In genomic region chr8:106338741-106339209, GRCm38 (mm10) we compare ENCODE assay signal across 8 mouse cellular contexts. TPM values are rescaled to one million over a fixed set of nuclear protein-coding genes. Genes with fewer than 3 reads are reported as not detected.
DNase-seq lines count a peak whose midpoint lies in the region; ATAC-seq and TF ChIP-seq lines count a peak whose summit lies in the region.

No protein-coding gene starts in this region.

- H3K4me2 ChIP-seq in kidney, postnatal 0 days (ENCODE audit: low read length): peak overlapping the region; percentile 53
- peak overlapping the region; percentile 68 for H3K4me2 ChIP-seq in embryonic facial prominence, embryonic 15.5 days (replicated peaks)
- peak overlapping the region; percentile 68 for H3K4me2 ChIP-seq in hindbrain, postnatal 0 days (ENCODE audit: low read depth, low read length)
- H3K4me2 ChIP-seq in stomach, embryonic 16.5 days (ENCODE audit: low read depth, low read length): peak overlapping the region; percentile 61

- H3K9me3 ChIP-seq in kidney, postnatal 0 days (replicated peaks; ENCODE audit: low read length): no peaks in the 10 kb centered on the region
- no peaks in the 10 kb centered on the region for H3K9me3 ChIP-seq in embryonic facial prominence, embryonic 15.5 days (replicated peaks)
- no peaks in the 10 kb centered on the region for H3K9me3 ChIP-seq in hindbrain, postnatal 0 days (ENCODE audit: low read length)
- no peaks in the 10 kb centered on the region for H3K9me3 ChIP-seq in stomach, embryonic 16.5 days (replicated peaks; ENCODE audit: control insufficient read depth, low read length)

- no peak for TF ChIP-seq CTCF in kidney, postnatal 0 days (IDR thresholded peaks at IDR 0.05; ENCODE audit: low read depth)
- no peak for TF ChIP-seq CTCF in hindbrain, postnatal 0 days (IDR thresholded peaks at IDR 0.05; ENCODE audit: low read depth)

- H3K27me3 ChIP-seq in kidney, postnatal 0 days (ENCODE audit: insufficient read depth, low read length): peaks cover 16% of the 10 kb centered on the region
- peaks cover 30% of the 10 kb centered on the region for H3K27me3 ChIP-seq in embryonic facial prominence, embryonic 15.5 days
- no peaks in the 10 kb centered on the region for H3K27me3 ChIP-seq in hindbrain, postnatal 0 days (ENCODE audit: insufficient read depth, low read length)
- H3K27me3 ChIP-seq in stomach, embryonic 16.5 days (ENCODE audit: control insufficient read depth, insufficient read depth, low read length): peaks cover 18% of the 10 kb centered on the region

- H3K4me1 ChIP-seq in kidney, postnatal 0 days (replicated peaks; ENCODE audit: insufficient read depth, low read length): 0 out of 2 replicates have a peak, but pooled peaks cover 6% of the 10 kb centered on the region
- H3K4me1 ChIP-seq in embryonic facial prominence, embryonic 15.5 days: peaks cover 20% of the 10 kb centered on the region
- peaks cover 15% of the 10 kb centered on the region; the same call in 1 of the 2 replicates for H3K4me1 ChIP-seq in hindbrain, postnatal 0 days (ENCODE audit: insufficient read depth, low read length)
- H3K4me1 ChIP-seq in stomach, embryonic 16.5 days (ENCODE audit: control insufficient read depth, insufficient read depth, low read length): peaks cover 8% of the 10 kb centered on the region; the same call in 1 of the 2 replicates

- no peak overlapping the region for H3K9ac ChIP-seq in kidney, postnatal 0 days (ENCODE audit: low read depth, low read length)
- peak overlapping the region; percentile 18; the same call in 1 of the 2 replicates for H3K9ac ChIP-seq in embryonic facial prominence, embryonic 15.5 days
- H3K9ac ChIP-seq in hindbrain, postnatal 0 days (replicated peaks; ENCODE audit: low read length): no peak overlapping the region; the same call in 1 of the 2 replicates
- H3K9ac ChIP-seq in stomach, embryonic 16.5 days (ENCODE audit: low read length): peak overlapping the region; percentile 54; the same call in 1 of the 2 replicates

- peak; percentile 20 for DNase-seq in kidney, postnatal 0 days (ENCODE audit: low spot score)
- no peak for DNase-seq in kidney, postnatal 36 days
- DNase-seq in hindbrain, postnatal 0 days (ENCODE audit: low spot score): peak; percentile 33
- peak; percentile 24 for DNase-seq in mesoderm, embryonic 11.5 days (ENCODE audit: low read depth, low spot score)
- DNase-seq in right cerebral cortex, postnatal 4 days: no peak
- no peak for DNase-seq in urinary bladder, postnatal 10 days (ENCODE audit: low spot score)

- ATAC-seq in kidney, postnatal 0 days (replicated peaks; ENCODE audit: low FRiP score, low read depth): no peak
- ATAC-seq in embryonic facial prominence, embryonic 15.5 days (ENCODE audit: insufficient number of reproducible peaks, low FRiP score, low TSS enrichment, low read depth): no peak
- no peak for ATAC-seq in hindbrain, postnatal 0 days
- no peak for ATAC-seq in stomach, embryonic 16.5 days (ENCODE audit: insufficient read depth, low FRiP score)

- WGBS in kidney, postnatal 0 days: 29% methylated on average over 8 of the region's 8 CpGs
- 31% methylated on average over 8 of the region's 8 CpGs for WGBS in embryonic facial prominence, embryonic 15.5 days
- WGBS in hindbrain, postnatal 0 days: 34% methylated on average over 8 of the region's 8 CpGs
- WGBS in stomach, embryonic 16.5 days: 29% methylated on average over 8 of the region's 8 CpGs

- peak overlapping the region; percentile 46 for H3K4me3 ChIP-seq in kidney, postnatal 0 days (replicated peaks; ENCODE audit: low read depth, low read length)
- peak overlapping the region; percentile 54 for H3K4me3 ChIP-seq in embryonic facial prominence, embryonic 15.5 days (replicated peaks)
- H3K4me3 ChIP-seq in hindbrain, postnatal 0 days (ENCODE audit: low read length): peak overlapping the region; percentile 71
- peak overlapping the region; percentile 66 for H3K4me3 ChIP-seq in stomach, embryonic 16.5 days (replicated peaks; ENCODE audit: low read length)

- H3K27ac ChIP-seq in kidney, postnatal 0 days: no peak overlapping the region
- no peak overlapping the region for H3K27ac ChIP-seq in embryonic facial prominence, embryonic 15.5 days (replicated peaks)
- no peak overlapping the region for H3K27ac ChIP-seq in hindbrain, postnatal 0 days
- peak overlapping the region; percentile 56 for H3K27ac ChIP-seq in stomach, embryonic 16.5 days (ENCODE audit: low read length)

- H3K36me3 ChIP-seq in kidney, postnatal 0 days (ENCODE audit: insufficient read depth, low read length): no peaks in the 10 kb centered on the region
- H3K36me3 ChIP-seq in embryonic facial prominence, embryonic 15.5 days: no peaks in the 10 kb centered on the region
- H3K36me3 ChIP-seq in hindbrain, postnatal 0 days (ENCODE audit: insufficient read depth, low read length): no peaks in the 10 kb centered on the region
- H3K36me3 ChIP-seq in stomach, embryonic 16.5 days (ENCODE audit: control insufficient read depth, insufficient read depth, low read length): no peaks in the 10 kb centered on the region

RNA-seq across cellular contexts. Expression of gene Smpd3, which starts 1.0 kb away (rescaled TPM):
- polyA plus RNA-seq in kidney, postnatal 0 days (2015; fragmentation: Nextera tagmentation; extraction: Ambion mirVana): 0.27 and 0.42 TPM in 2 replicates
- 29.6 and 32.6 TPM in 2 replicates for polyA plus RNA-seq in embryonic facial prominence, embryonic 15.5 days (2015; fragmentation: Nextera tagmentation; extraction: Ambion mirVana)
- total RNA-seq in hindbrain, postnatal 0 days (2014; rRNA removed): 88.3 and 96.1 TPM in 2 replicates
- 51.6 and 58.2 TPM in 2 replicates for polyA plus RNA-seq in hindbrain, postnatal 0 days (2015; fragmentation: Nextera tagmentation; extraction: Ambion mirVana)
- polyA plus RNA-seq in stomach, embryonic 16.5 days (2015; fragmentation: Nextera tagmentation; extraction: Ambion mirVana): 24.5 and 30.8 TPM in 2 replicates

Comparison
In these comparisons a context has a peak if more than half of its experiments do, and no peak if none do; other contexts are left out.
1. DNase-seq: peak in kidney, postnatal 0 days (single experiment), hindbrain, postnatal 0 days (single experiment) and mesoderm, embryonic 11.5 days (single experiment); none in kidney, postnatal 36 days (0 of 2), right cerebral cortex, postnatal 4 days (single experiment) and urinary bladder, postnatal 10 days (single experiment).
2. H3K9ac ChIP-seq: peak in embryonic facial prominence, embryonic 15.5 days (single experiment) and stomach, embryonic 16.5 days (single experiment); none in kidney, postnatal 0 days (single experiment) and hindbrain, postnatal 0 days (single experiment).
3. RNA of gene Smpd3, which starts 1.0 kb away (polyA plus RNA-seq): 51.6 to 58.2 TPM in hindbrain, postnatal 0 days, 29.6 to 32.6 TPM in embryonic facial prominence, embryonic 15.5 days and 24.5 to 30.8 TPM in stomach, embryonic 16.5 days; 0.27 to 0.42 TPM in kidney, postnatal 0 days; every median in the first group is over 10 times any median in the second.
4. Peak in every context shown above with its lines, with median percentiles within 50 percentile points of each other: H3K4me2 ChIP-seq and H3K4me3 ChIP-seq.